Mouse (Mus musculus) heart, adult 2 months (tissue): ENCODE measurements around the gene Stard9.

Source experiments
- EP300 ChIP-seq: fragments of 200-500 bp; IDR thresholded peaks from 2 replicates; pipeline ENCODE4 v1.6.1; 2011; ENCODE audit warnings: low read depth, low read length, control low read depth; ENCODE audit not compliant: insufficient read depth
- POLR2A ChIP-seq: fragments of 200-500 bp; IDR thresholded peaks from 2 replicates; pipeline ENCODE4 v1.6.1; 2011; ENCODE audit warnings: mild to moderate bottlenecking, low read depth, low read length, control low read depth; ENCODE audit not compliant: insufficient read depth

GRCm38 (mm10) chr2:120616279-120617163 is 12.4 kb upstream of the Stard9 start:
- TF ChIP-seq EP300, result no peak
- no peak for TF ChIP-seq POLR2A
